Mouse (Mus musculus) lung, postnatal 0 days (tissue): ENCODE measurements around the gene Sbf1.

ENCODE experiments used
- CTCF ChIP-seq: IDR thresholded peaks from 2 replicates; pipeline ENCODE4 v1.5.1; 2016; ENCODE audit warnings: antibody characterized with exemption, mild to moderate bottlenecking
- EP300 ChIP-seq: IDR thresholded peaks from 2 replicates; pipeline ENCODE4 v1.6.1; 2016; ENCODE audit warnings: antibody characterized with exemption, mild to moderate bottlenecking, control low read depth

DNA sequence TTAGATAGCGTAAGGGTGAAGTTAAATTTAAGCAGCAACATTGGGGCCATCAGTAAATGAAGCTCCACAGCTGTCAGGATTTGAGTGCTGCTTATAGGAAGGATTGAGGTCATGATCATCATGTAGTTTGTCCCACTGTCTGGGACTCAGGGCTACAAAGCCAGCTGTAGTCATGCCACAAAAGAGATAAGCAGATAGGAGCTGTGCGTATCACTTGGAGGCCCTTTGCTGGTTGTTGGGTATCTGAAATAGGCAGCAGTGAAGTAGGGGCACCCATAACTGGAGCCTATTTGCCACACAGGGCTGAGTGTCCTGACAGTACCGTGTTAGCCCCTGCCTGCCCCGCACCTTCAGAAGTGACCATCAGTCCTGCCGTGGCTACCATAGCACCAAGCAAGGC is 29.6 kb downstream of the Sbf1 start:
- TF ChIP-seq CTCF: no peak
- TF ChIP-seq EP300: no peak
